Mouse (Mus musculus) heart, postnatal 14 days (tissue): ENCODE measurements around the gene Polr3e. TPM values are rescaled to one million over a fixed set of nuclear protein-coding genes. Genes with fewer than 3 reads are reported as not detected.
A peak's percentile ranks its signal among the peaks of the same experiment; 100 is the strongest.

Experiments
- DNase-seq, 2 experiments: peaks; one replicate each; pipeline ENCODE4 v3.0.0; 2021 to 2022
- intact Hi-C: fragments of 180-260 bp; cut with DNase I; formaldehyde crosslinking; loops from one replicate; pipeline ENCODE4 v1.15.1; 2025
- long read RNA-seq, 2 experiments: library from polyadenylated mRNA; stranded (forward); transcript quantifications; one replicate each; pipeline ENCODE4 v2.0.0; 2021
- total RNA-seq, 2 experiments: library from RNA; stranded (reverse); gene quantifications; 2 replicates each; pipeline ENCODE4 v1.2.3; 2021

Gene Polr3e
- 10 to 100 TPM; 10.7 to 10.9 TPM for total RNA-seq
- long read RNA-seq, experiment 1, full-length matches to known transcripts: 5 of 8 reads
- long read RNA-seq, experiment 1, partial matches to known transcripts: 2 of 8 reads
- long read RNA-seq, experiment 1, other reads (novel, unspliced or antisense): 1 of 8 reads
- long read RNA-seq, experiment 2, full-length matches to known transcripts: 19 of 26 reads
- long read RNA-seq, experiment 2, partial matches to known transcripts: 0 of 26 reads
- long read RNA-seq, experiment 2, other reads (novel, unspliced or antisense): 7 of 26 reads

DNA sequence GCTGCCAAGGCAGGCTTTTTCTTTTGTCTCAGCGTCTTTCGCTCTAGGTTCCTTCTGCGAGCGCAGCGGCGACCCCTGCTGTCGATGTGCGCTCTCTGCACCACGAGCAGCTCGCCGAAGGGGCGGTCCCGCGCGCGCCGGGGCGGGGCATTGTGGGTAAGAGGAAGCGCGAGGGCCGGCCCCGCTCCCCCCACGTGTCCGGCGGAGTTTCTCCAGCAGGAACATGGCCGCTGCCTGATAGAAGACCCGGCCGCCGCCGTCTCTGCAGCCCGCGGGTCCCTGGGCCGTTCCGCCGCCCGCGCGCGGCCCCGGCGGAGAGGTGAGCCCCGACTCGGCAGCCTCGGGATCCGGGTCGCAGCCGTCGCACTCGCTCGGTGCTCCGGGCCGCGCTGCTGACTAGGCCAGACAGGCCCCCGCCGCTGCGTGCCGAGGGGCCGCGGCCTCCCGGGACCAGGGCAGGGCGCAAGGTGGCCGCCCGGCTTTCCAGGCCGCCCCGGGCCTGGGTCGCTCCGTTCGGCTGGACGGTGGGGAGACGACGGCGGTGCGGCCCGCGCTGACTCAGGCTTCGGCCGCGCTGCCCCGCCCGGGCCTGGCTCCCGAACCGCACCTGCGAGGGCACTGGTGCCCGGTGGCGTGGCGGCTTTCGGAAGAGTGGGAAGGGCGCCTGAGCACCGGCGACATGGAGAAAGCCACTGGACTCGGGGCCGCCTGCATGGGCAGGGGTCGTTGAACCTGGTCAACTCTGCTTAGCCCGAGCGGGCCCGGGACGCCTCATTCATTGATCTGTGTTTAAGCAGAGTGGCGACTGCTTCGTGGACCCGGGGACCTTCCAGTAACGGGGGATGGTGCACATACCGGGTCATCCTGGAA lies at the start of gene Polr3e:
TSS of gene Polr3e (plus strand) at position 153 of the 870 bp plus-strand sequence.
- intact Hi-C loops: loop anchor here (1.0 to 10.0 kb wide), 4 partner anchors 75 to 281 kb away; partner anchors contain the start of genes Eef2k, Mosmo, Pdzd9 and Uqcrc2
- DNase-seq: peak; percentile 100

- DNase-seq: no peak
- intact Hi-C loops: no loop called here
Measured at GRCm38 (mm10) chr7:120869883-120870282, 47.7 kb upstream of the Polr3e start.

DNA sequence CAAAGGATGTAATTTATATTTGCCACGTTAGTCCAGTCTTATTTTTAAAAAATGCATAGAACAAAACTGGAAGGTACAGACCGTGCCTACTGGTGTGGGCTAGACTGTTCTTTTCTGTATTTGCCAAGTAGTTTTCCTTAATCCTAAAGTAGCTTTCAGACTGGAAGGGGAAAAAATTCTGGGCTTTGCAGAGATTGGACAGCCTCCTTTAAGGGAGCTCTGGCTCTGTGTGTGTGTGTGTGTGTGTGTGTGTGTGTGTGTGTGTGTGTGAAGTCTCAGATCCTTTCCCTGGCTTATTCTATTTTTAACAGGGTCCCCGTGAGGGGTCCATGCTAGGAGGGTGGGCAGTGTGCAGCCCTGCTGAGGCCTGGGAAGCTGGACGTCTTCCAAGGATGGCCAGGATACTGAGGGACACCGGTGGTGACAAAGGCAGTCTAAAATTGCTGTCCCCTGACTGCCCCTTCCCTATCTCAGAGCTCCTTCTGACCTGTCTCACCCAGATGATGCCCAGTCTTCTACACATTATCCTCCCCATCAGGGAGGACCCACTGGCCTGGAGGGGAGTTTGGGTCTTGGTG lies 47.0 kb upstream of the Polr3e start:
- no peak for DNase-seq
- intact Hi-C loops: no loop called here

DNA sequence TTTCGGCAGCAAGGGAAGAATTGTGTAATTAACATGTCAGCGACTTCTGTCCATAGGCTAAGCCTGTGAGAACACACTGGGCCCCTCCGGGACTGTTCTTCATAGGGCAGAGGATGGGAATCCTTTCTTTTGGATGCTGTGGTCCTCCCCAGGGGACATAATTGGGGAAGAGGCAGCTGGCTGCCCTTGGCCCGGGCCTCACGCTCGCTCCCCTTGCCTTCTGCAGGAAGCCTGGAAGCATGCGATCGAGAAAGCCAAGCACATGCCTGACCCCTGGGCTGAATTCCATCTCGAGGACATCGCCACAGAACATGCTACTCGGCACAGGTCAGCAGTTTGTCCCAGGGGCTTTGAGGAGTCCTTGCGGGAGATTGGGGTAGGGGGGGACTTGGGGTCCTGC lies 44.5 kb upstream of the Polr3e start:
- DNase-seq: peak; percentile 36 to 37
- intact Hi-C loops: no loop called here

GRCm38 (mm10) chr7:120874021-120874420 lies 43.5 kb upstream of the Polr3e start:
- no peak for DNase-seq
- intact Hi-C loops: no loop called here

DNA sequence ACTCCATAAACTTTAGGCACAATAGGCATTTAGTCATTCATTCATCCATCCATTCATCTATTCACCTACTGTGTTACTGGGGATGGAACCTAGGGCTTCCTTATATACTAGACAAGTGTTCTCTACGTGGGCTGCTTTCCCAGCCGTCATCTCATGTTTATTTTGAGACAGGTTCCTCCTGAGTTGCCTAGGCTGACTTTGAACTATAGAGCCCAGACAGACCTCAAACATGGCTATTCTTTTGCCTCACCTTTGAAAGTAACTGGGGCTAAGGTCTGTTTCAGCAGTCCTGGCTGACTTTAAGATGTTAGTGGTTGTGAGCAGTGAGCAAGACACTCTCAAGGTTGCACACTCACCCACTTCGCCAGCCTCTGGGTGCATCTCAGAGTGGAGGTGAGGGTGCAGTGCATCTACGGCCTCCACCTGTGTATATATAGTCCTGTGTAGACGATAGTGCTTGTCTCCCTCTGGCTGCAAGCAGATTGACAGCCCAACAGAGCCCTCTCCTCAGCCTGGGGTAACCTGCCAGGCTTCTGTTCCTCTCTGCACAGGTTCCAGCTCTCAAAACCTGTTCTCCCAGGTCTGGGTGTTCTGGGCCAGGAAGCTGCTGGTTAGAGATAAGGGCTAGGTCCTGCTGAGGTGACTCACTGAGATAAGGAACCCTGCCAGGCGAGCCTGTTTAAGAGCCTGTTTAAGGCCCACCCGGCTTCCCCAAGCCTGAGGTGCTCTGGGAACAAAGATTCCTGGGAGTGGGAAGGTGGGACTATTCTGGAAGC lies 42.6 kb upstream of the Polr3e start:
- intact Hi-C loops: no loop called here
- no peak for DNase-seq

- DNase-seq: no peak
- intact Hi-C loops: no loop called here
Measured at GRCm38 (mm10) chr7:120875540-120876388, 41.8 kb upstream of the Polr3e start.

- intact Hi-C loops: no loop called here
- no peak for DNase-seq
Measured at GRCm38 (mm10) chr7:120878271-120878670, 39.3 kb upstream of the Polr3e start.

DNA sequence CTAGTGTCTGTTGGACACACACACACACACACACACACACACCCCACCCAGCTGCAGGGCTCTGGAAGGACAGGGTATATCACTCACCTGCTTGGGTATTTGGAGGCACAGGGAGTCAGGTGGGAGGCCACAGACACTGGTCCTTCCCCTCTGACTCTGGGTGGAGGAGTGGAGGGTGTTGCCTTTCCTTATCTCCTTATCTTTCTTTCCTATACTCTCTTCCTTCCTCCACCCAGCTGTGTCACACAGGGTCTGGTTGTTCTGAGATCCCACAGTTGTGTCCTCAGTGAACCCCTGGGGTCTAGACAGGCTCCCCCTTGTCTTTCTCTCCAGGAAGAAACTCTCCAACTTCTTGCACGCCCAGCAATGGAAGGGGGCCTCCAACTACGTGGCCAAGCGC lies 37.6 kb upstream of the Polr3e start:
- intact Hi-C loops: loop anchor here (5.0 kb wide), 1 partner anchor 38 kb away; the partner anchor contains the start of gene Eef2k

GRCm38 (mm10) chr7:120880770-120881169 lies 36.8 kb upstream of the Polr3e start:
- no peak for DNase-seq
- intact Hi-C loops: loop anchor here (5.0 kb wide), 1 partner anchor 38 kb away; the partner anchor contains the start of gene Eef2k

More for the DNA sequence above, 37.6 kb upstream of the Polr3e start:
- DNase-seq: no peak

DNA sequence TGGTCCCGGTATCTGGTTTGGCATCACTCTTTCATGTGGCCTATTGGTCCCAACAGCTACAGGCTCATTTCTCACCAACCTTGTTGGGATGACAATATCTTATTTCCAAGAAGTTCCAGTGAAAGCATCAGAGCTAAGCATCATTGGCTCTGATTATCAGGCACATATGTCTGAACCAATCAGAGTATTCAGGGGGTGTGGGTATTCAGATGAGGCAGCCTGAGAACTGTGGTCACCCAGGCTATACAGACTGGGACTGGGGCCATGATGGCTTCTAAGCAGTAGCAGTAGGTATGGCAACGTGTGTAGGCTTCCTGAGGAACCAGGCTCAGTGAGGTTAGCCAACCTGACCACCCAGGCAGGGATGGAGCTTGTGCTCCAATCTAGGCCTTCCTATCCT lies 36.1 kb upstream of the Polr3e start:
- no peak for DNase-seq
- intact Hi-C loops: loop anchor here (5.0 kb wide), 1 partner anchor 39 kb away; the partner anchor contains the start of gene Eef2k

DNA sequence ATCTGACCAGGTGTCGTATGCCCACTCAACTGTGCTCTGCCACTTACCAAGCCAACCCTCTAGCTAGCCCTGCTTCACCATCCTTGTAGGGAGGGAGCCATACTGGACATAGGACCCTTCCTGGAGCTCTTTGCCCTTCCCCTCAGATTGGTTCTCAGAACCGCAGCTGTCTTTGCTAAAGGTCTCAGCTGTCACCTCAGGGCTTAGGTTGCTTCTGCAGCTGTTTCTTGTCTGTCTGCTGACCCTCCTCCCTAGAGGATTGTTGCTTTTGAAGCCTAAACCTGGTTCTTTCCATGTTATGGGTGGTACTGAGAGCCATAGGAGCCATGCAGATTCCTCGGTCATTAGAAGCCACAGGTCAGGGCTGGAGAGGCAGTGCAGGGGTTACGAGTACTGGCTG lies 34.9 kb upstream of the Polr3e start:
- intact Hi-C loops: loop anchor here (5.0 kb wide), 1 partner anchor 40 kb away; the partner anchor contains the start of gene Eef2k
- DNase-seq: no peak

GRCm38 (mm10) chr7:120883523-120884290 lies 33.8 kb upstream of the Polr3e start:
- no peak for DNase-seq
- intact Hi-C loops: loop anchor here (5.0 kb wide), 1 partner anchor 41 kb away; the partner anchor contains the start of gene Eef2k

- intact Hi-C loops: loop anchor here (5.0 kb wide), 1 partner anchor 42 kb away; the partner anchor contains the start of gene Eef2k
- no peak for DNase-seq
Measured at GRCm38 (mm10) chr7:120884746-120885145, 32.8 kb upstream of the Polr3e start.

DNA sequence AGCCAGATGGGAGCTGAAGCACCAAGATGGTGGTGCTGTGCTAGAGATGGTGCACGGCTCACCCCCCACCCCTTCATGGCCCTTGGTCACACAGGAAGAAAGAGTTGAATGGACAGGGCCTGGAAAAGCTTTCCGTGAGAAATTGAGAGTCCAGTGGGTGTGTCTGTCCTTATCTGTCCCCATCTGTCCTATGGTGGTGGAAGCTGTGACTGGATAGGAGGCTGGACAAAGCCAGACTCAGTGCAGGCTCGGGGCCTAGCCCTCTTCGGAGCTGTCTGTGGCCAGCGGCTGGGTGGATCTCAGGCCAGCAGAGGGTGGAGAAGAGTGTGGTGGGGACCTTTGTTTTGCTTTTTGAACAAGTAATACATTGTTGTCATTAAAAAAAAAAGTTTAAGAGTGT lies 24.4 kb upstream of the Polr3e start:
- intact Hi-C loops: no loop called here
- DNase-seq: no peak

- intact Hi-C loops: no loop called here
- peak in 1 of 2 experiments; percentile 19 for DNase-seq
Measured at GRCm38 (mm10) chr7:120897054-120897453, 20.5 kb upstream of the Polr3e start.

GRCm38 (mm10) chr7:120897711-120898335 lies 19.7 kb upstream of the Polr3e start:
- intact Hi-C loops: no loop called here
- DNase-seq: no peak

DNA sequence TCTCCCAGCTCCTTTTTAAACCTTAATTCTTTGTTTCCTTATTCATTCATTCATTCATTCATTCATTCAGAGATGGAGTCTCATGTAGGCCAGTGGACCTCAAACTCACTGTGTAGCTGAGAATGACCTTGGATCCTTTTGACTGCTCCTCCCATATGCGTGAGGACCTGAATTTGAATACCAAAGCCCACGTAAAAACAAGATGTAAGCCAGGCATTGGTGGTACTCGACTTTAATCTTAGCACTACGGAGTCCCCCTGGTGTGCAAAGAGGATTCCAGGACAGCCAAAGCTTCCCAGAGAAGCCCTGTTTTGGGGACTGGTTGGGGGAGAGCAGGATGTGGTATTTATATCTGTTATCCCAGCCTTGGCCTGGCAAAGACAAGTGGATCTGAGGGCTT lies 17.4 kb upstream of the Polr3e start:
- intact Hi-C loops: no loop called here
- DNase-seq: peak in 1 of 2 experiments; percentile 9
